Mouse (Mus musculus) neutrophil, adult 5-6 weeks (primary cell): ENCODE data around the gene Hbq1a. TPM values are rescaled to one million over a fixed set of nuclear protein-coding genes. Genes with fewer than 3 reads are reported as not detected.
"Not testable (repeated sequence)": the region's sequence is repeated elsewhere in the genome, so short reads cannot be mapped to it uniquely, and the experiment has no call there.

ENCODE experiments used
- ATAC-seq: fragments of 151-379, 151-347 bp; 2 replicates; pipeline ENCODE4 v1.8.0; 2017; ENCODE audit warnings: mild to moderate bottlenecking, moderate TSS enrichment; ENCODE audit not compliant: insufficient number of reproducible peaks, poor library complexity, low FRiP score, severe bottlenecking; ENCODE audit errors: extremely low read depth
- total RNA-seq: library from RNA; stranded (forward); fragments of 200-1000 nt; gene quantifications from 2 replicates; pipeline ENCODE4 v1.2.3, GENCODE M21; 2017

Gene Hbq1a
- total RNA-seq, 1 experiment from 2014 or later, result not detected

GRCm38 (mm10) chr11:32283091-32283777 is 16.6 kb upstream of the Hbq1a start, which contains the start of gene Hba-a1:
Gene Hba-a1, plus strand, starts transcription at chr11:32283511.
- ATAC-seq, result not testable (repeated sequence)

- not testable (repeated sequence) for ATAC-seq
Measured at GRCm38 (mm10) chr11:32284582-32284981, 15.3 kb upstream of the Hbq1a start.

- no peak for ATAC-seq
Measured at GRCm38 (mm10) chr11:32285031-32285775, 14.7 kb upstream of the Hbq1a start.

- not testable (repeated sequence) for ATAC-seq
Measured at GRCm38 (mm10) chr11:32285887-32286286, 14.0 kb upstream of the Hbq1a start.

DNA sequence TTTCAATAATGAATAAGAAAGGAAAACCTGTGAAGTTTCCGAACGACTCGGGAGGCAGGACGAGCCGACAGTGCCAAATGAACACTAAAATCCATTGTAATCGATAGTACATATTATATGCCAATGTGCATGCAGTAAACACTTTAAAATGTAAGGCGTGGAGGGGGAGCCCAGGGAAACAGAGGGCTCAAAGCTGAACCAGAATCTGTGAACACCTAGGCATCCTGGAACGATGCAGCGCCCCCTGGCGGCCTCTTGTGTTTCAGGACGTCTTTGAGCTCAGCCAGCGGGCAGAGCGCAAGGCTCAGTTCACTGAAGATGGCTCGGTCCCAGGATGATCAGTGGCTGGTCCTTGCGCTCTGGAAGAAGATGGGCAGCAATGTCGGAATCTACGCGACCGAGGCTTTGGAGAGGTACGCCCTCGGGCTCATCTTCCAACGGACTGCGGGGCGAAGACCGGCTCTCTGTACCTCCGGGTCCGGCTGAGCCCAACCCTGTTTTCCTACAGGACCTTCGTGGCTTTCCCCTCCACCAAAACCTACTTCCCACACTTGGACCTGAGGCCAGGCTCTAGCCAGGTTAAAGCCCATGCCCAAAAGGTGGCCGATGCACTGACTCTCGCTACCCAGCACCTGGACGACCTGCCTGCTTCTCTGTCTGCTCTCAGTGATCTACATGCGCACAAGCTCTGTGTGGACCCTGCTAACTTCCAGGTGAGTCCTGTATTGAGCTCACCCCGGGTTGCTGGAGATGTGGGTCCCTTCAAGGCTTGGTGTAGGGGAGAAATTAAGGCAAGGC is 13.0 kb upstream of the Hbq1a start, which contains the start of gene Hbq1b:
Gene Hbq1b, plus strand, starts transcription at position 271 of the 798 bp plus-strand sequence.
- ATAC-seq, result peak; percentile 50; the same call in 1 of the 2 replicates

DNA sequence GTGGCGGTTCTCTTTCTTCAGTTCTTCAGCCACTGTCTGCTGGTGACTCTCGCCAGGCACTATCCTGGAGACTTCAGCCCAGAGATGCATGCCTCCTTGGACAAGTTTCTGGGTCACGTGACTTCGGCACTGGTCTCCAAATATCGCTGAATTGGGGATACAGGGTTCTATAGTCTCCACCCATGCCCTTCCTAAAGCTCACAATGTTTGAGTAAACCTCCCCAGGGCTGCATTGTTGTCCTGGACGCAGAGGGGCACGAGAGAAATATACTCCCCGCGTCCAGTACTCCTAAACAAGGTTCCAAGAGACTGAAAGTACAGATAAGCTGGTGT is 12.4 kb upstream of the Hbq1a start:
- no peak for ATAC-seq

DNA sequence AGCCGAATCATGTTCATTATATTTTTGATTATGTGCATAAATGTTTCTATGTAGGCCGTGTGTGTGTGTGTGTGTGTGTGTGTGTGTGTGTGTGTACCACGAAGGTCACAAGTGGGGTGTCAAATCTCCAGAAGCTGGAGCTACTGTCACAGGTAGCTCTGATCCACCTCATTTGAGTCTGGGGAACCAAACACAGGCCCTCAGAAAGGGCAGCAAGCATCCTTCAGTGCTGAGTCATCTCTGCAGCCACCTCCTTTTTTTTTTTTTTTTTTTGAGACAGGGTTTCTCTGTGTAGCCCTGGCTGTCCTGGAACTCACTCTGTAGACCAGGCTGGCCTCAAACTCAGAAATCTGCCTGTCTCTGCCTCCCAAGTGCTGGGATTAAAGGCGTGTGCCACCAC is 7.0 kb upstream of the Hbq1a start:
- not testable (repeated sequence) for ATAC-seq

DNA sequence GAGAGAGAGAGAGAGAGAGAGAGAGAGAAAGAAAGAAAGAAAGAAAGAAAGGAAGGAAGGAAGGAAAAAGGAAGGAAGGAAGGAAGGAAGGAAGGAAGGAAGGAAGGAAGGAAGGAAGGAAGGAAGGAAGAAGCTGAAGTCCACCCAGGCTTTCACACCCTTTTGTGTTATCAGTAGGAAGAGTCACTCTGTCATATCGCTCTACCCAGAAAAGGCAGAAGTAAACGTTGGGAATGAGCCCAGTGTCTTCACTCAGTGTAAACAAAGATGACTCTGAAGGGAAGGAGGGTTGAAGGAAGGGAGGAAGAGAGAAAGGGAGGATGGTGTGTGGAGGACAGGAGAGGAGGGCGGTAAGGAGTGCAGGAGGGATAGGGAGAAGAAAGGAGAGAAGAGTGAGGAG is 6.4 kb upstream of the Hbq1a start:
- ATAC-seq, result not testable (repeated sequence)

DNA sequence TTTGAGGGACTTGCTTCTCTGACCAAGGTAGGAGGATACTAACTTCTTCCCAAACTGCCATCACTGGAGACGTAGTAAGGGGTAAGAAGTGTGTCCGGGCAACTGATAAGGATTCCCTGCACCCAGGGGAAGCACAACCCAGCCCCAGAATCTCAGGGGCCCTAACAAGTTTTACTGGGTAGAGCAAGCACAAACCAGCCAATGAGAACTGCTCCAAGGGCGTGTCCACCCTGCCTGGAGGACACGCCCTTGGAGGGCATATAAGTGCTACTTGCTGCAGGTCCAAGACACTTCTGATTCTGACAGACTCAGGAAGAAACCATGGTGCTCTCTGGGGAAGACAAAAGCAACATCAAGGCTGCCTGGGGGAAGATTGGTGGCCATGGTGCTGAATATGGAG is 3.7 kb upstream of the Hbq1a start, which contains the start of gene Hba-a2:
Gene Hba-a2, plus strand, starts transcription at position 287 of the 400 bp plus-strand sequence.
- ATAC-seq, result not testable (repeated sequence)

GRCm38 (mm10) chr11:32297417-32297816 is 2.5 kb upstream of the Hbq1a start:
- ATAC-seq, result not testable (repeated sequence)

DNA sequence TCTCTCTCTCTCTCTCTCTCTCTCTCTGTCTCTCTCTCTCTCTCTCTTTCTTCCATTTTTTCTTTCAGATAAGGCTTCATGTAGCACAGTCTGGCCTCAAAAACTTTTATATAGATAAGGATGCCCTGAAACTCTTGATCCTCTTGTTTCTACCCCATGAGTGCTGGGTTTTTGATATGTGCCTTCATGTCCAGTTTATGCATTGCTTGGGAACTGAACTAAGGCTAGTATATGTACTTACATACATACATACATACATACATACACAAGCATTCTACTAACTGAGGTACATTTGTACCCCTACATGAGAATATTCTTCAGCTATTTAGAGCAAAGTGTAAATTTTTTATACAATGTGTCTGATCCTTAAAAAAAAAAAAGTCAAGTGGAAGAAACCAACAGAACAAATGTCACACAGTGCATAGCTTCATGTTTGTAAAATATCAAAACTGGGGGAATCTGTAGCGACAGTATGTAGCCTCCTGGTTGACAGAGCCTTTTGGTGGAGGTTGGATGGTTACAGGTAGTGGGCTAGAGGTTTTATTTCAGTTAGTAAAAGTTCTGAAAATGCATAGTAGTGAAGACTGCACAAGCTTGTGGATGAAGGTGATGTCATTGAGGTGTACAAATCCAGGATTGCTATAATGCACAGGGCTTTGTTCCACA is 1.9 kb upstream of the Hbq1a start:
- ATAC-seq, result no peak

DNA sequence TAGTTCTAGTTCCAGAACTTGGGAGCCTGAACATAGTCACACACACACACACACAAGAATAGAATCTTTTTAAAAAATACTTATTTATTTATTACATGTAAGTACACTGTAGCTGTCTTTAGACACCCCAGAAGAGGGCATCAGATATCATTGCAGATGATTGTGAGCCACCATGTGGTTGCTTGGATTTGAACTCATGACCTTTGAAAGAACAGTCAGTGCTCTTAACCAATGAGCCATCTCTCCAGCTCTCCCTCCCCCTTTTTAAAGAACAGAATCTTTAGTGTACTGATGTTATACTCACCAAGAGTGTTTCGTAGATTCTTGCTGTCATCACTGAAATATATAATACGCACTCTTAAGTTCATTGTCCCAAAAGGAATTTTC is 1.3 kb upstream of the Hbq1a start:
- no peak for ATAC-seq

DNA sequence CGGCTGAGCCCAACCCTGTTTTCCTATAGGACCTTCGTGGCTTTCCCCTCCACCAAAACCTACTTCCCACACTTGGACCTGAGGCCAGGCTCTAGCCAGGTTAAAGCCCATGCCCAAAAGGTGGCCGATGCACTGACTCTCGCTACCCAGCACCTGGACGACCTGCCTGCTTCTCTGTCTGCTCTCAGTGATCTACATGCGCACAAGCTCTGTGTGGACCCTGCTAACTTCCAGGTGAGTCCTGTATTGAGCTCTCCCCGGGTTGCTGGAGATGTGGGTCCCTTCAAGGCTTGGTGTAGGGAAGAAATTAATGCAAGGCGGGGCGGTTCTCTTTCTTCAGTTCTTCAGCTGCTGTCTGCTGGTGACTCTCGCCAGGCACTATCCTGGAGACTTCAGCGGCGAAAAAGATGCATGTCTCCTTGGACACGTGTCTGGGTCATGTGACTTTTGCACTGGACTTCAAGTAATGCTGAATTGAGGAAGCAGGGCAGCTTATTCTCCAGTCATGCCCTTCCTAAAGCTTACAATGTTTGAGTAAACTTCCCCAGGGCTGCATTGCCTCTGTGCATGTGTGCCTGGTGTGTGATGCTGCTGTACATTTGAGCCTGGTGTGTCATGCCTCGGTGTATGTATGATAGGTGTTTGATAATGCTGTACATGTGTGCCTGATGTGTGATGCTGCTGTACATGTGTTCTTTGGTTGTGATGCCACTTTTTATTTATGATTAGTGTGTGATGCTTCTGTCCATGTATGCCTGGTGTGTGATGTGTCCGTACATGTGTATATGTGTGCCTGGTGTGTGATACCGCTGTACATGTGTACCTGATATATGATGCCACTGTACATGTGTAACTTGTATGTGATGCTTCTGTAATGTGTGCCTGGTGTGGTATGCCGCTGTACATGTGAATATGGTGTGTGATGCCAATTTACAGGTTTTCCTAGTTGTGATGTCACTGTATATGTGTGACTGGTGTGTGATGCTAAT is 704 bp downstream of the Hbq1a start:
- ATAC-seq, result no peak

DNA sequence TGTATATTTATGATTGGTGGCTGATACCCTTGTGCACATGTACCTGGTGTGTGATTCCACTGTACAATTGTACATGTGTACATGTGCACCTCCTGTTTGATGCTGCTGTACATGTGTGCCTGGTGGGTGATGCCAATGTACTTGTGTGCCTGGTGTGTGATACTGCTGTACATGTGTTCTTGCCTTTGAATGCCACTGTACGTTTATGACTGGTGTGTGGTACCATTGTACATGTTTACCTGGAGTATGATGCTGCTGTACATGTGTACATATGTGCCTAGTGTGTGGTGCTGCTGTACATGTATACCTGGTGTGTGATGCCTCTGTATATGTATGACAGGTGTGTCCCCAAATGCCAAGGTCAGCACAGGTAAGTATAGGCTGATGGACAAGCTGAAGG is 1.6 kb downstream of the Hbq1a start:
- ATAC-seq, result no peak

- ATAC-seq, result no peak
Measured at GRCm38 (mm10) chr11:32302824-32303419, 3.1 kb downstream of the Hbq1a start.

- ATAC-seq, result no peak
Measured at GRCm38 (mm10) chr11:32303455-32303854, 3.6 kb downstream of the Hbq1a start.

DNA sequence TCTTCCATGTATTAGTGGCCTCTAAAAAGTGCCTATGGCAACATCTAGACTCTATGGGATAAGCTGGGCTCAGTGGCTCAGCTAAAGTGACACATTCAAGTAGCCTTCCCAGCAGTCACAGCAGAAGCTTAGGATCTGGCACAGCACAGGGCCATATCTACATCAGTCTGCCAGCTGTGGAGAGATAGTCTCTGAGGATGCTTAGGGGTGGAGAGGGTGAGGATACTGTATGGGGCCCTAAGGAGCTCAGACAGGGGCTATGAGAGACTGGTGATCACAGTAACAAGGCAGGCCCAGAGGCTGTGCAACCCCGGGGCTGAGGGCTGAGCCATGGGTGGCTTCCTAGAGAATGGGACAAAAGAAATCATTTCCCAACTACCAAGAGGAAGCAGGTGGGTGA is 7.1 kb downstream of the Hbq1a start:
- ATAC-seq, result no peak

DNA sequence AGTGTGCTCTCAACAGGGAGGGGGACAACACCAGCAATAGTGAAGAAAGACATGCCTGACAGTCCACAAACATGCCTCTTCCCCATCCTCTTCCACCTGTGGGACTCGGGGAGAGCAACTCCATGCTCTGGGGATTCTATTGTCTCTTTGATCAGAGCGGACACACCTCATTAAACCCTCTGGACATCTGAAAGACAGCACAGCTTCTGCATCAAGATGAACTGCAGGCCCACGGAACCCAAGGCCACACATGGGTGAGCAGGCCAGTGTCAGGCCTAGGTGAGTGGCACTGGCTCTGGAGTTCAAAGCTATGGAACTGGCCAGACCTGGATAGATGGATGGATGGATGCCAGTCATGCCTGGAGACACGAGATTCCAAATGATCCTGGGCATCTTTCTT is 9.6 kb downstream of the Hbq1a start:
- no peak for ATAC-seq
